Mouse (Mus musculus): ENCODE measurements around the gene Leng9. TPM values are rescaled to one million over a fixed set of nuclear protein-coding genes. Genes with fewer than 3 reads are reported as not detected.

The Leng9 gene
- polyA plus RNA-seq, 1 experiment from 2014 or later: 1.9 TPM

DNA sequence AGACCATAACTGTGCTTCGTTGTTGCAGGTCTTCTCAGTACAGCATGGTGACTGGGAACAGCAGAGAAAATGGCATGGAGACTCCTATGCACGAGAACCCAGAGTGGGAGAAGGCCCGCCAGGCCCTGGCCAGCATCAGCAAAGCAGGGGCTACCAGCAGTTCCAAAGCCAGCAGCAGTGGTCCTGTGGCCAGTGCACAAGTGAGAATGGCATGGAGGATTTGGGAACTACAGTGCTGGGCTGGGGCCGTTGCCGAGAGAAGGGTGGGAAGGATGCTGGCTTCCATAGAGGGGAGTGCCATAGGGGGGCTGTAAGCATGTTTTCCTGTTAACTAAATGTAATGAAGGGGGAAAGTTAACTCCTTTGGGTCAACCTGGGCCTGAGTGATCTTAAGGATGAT is 10.8 kb downstream of the Leng9 start:
- Histone ChIP-seq H3K27ac (ENCODE audit: low read depth, low read length) (no peak overlapping the region), H3K9ac (ENCODE audit: low read depth, low read length) (no peak overlapping the region), H3K4me2 (replicated peaks; ENCODE audit: low read depth, low read length) (no peak overlapping the region), H3K9me3 (ENCODE audit: control insufficient read depth, low read length) (no peaks in the 10 kb centered on the region), H3K4me3 (ENCODE audit: low read depth, low read length) (no peak overlapping the region), H3K36me3 (ENCODE audit: control insufficient read depth, insufficient read depth, low read length) (peaks cover 36% of the 10 kb centered on the region), H3K4me1 (replicated peaks; ENCODE audit: control insufficient read depth, insufficient read depth, low read length) (peaks cover 3% of the 10 kb centered on the region; the same call in 1 of the 2 replicates), H3K27me3 (ENCODE audit: control insufficient read depth, insufficient read depth, low read length) (no peaks in the 10 kb centered on the region)
- no peak for ATAC-seq (ENCODE audit: low FRiP score)
- no peak for DNase-seq (ENCODE audit: low spot score)
- 95% methylated on average over 5 of the region's 5 CpGs for WGBS

DNA sequence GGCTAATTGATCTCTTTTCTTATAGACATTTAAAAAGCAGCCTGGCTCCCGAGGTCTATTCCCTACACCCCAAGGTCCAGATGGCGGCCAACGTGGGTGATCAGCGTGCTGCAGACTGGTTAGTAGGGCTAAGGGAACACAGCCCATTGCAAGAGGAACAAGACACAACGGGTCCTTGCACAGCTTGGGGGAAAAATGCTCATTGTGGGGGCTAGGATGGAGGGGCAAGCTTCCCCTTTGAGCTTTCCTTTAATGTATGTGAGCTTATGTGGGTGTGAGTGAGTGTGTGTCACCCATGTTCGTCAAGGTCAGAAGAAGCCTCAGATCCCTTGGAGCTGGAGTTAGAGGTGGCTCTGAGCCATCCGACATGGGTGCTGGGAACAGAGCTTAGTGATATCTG is 11.5 kb downstream of the Leng9 start:
- no peak overlapping the region for H3K27ac ChIP-seq (ENCODE audit: low read depth, low read length)
- peaks cover 3% of the 10 kb centered on the region; the same call in 1 of the 2 replicates for H3K4me1 ChIP-seq (replicated peaks; ENCODE audit: control insufficient read depth, insufficient read depth, low read length)
- H3K4me2 ChIP-seq (replicated peaks; ENCODE audit: low read depth, low read length): no peak overlapping the region
- 97% methylated on average over 7 of the region's 7 CpGs for WGBS
- peaks cover 31% of the 10 kb centered on the region for H3K36me3 ChIP-seq (ENCODE audit: control insufficient read depth, insufficient read depth, low read length)
- no peak overlapping the region for H3K4me3 ChIP-seq (ENCODE audit: low read depth, low read length)
- no peak overlapping the region for H3K9ac ChIP-seq (ENCODE audit: low read depth, low read length)
- no peaks in the 10 kb centered on the region for H3K9me3 ChIP-seq (ENCODE audit: control insufficient read depth, low read length)
- ATAC-seq (ENCODE audit: low FRiP score): no peak
- no peaks in the 10 kb centered on the region for H3K27me3 ChIP-seq (ENCODE audit: control insufficient read depth, insufficient read depth, low read length)
- no peak for DNase-seq (ENCODE audit: low spot score)

DNA sequence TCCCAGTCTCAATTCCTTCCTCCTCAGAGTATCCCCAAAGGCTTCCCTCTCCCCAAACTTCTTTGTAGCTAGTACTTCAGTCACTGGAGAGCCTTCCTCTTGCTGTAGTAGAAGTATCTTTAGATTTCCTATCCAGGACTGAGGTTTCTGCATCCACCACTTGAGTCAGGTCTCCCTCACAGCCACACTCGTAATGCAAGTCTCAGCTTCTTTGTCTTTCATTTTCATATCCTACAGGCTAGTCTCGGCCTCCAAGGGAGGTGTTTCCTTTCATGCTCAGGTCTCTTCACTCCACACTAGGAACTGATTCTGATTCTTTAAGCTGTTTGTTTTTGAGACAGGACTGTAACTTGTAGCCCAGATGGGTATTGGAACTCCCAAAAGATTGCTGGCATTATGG is 12.0 kb downstream of the Leng9 start:
- Histone ChIP-seq H3K27me3 (ENCODE audit: control insufficient read depth, insufficient read depth, low read length) (no peaks in the 10 kb centered on the region), H3K36me3 (ENCODE audit: control insufficient read depth, insufficient read depth, low read length) (peaks cover 26% of the 10 kb centered on the region), H3K9ac (ENCODE audit: low read depth, low read length) (peak overlapping the region; percentile 85), H3K27ac (ENCODE audit: low read depth, low read length) (no peak overlapping the region), H3K4me1 (replicated peaks; ENCODE audit: control insufficient read depth, insufficient read depth, low read length) (peaks cover 3% of the 10 kb centered on the region; the same call in 1 of the 2 replicates), H3K9me3 (ENCODE audit: control insufficient read depth, low read length) (no peaks in the 10 kb centered on the region), H3K4me3 (ENCODE audit: low read depth, low read length) (peak overlapping the region; percentile 50), H3K4me2 (replicated peaks; ENCODE audit: low read depth, low read length) (peak overlapping the region; percentile 78)
- no peak for DNase-seq (ENCODE audit: low spot score)
- ATAC-seq (ENCODE audit: low FRiP score): no peak
- 88% methylated on average over 2 of the region's 2 CpGs for WGBS

DNA sequence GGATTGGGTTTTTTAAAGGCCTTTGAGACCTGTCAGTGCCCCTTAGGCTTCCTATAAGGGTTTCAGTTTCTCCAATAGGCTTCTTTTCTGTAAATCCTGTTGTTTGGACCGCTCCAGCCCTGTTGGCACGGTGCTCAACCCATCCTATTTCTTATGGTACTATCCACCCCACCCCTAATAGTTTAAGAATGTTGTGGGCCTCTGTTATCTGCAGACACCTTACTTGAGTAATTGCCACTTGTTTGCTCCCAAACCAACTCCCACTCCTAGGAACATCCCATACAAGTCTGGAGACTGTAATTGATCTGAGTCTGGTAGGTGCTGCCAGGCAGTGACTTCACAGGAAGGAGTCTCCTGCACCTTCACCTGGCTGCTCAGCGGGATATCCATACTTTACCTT is 12.4 kb downstream of the Leng9 start:
- Histone ChIP-seq H3K27me3 (ENCODE audit: control insufficient read depth, insufficient read depth, low read length) (no peaks in the 10 kb centered on the region), H3K9ac (ENCODE audit: low read depth, low read length) (peak overlapping the region; percentile 85), H3K4me3 (ENCODE audit: low read depth, low read length) (peak overlapping the region; percentile 50), H3K36me3 (ENCODE audit: control insufficient read depth, insufficient read depth, low read length) (peaks cover 23% of the 10 kb centered on the region), H3K27ac (ENCODE audit: low read depth, low read length) (peak overlapping the region; percentile 93), H3K4me2 (replicated peaks; ENCODE audit: low read depth, low read length) (peak overlapping the region; percentile 78), H3K4me1 (replicated peaks; ENCODE audit: control insufficient read depth, insufficient read depth, low read length) (peaks cover 3% of the 10 kb centered on the region; the same call in 1 of the 2 replicates), H3K9me3 (ENCODE audit: control insufficient read depth, low read length) (no peaks in the 10 kb centered on the region)
- DNase-seq (ENCODE audit: low spot score) (no peak), ATAC-seq (ENCODE audit: low FRiP score) (no peak)
- 47% methylated on average over 3 of the region's 3 CpGs for WGBS

DNA sequence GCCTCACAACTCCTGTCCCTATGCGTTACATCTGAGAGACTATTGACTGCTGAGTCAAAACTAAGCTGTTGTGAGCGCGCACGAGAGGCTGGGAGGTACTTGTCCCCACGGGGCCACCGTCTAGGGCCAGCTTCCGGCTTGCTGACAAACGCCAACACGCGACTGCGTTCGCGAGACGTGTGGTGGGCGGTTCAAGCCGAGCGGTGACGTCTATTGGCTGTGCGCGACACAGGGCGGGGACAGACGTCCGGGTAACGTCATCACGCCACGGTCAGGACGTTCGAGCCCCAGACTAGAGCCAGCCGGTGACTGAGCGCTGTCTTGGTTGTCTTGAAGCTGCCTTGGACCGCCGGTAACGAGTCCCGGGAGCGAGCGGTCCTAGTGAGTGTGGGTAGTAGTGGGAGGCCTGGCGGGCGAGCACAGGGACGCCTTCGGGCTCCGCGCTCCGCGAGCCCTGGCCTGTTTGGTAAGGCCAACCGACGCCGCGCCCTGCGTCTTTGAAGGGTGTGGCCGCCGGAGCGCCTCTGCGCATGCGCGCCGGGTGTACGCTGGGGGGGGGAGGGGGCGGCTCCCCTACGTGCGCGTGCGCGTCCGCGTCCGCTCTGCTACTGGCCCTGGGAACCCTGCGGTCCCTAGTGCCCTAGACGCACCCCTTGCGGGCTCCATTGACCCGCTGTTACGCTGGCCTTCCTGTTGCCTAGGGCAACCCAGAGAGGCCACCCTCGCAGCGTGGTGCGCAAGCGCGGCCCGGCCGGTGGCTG is 13.2 kb downstream of the Leng9 start, which contains the start of gene Leng8:
TSS of gene Leng8 (plus strand) at position 269 of the 761 bp plus-strand sequence.
- Histone ChIP-seq H3K27ac (ENCODE audit: low read depth, low read length) (peak within 1 kb of the TSS; percentile 93), H3K4me1 (replicated peaks; ENCODE audit: control insufficient read depth, insufficient read depth, low read length) (peaks cover 3% of the 10 kb centered on the region; the same call in 1 of the 2 replicates), H3K27me3 (ENCODE audit: control insufficient read depth, insufficient read depth, low read length) (no peaks in the 10 kb centered on the region), H3K4me3 (ENCODE audit: low read depth, low read length) (peak within 1 kb of the TSS; percentile 50), H3K4me2 (replicated peaks; ENCODE audit: low read depth, low read length) (peak within 1 kb of the TSS; percentile 78), H3K36me3 (ENCODE audit: control insufficient read depth, insufficient read depth, low read length) (peaks cover 17% of the 10 kb centered on the region), H3K9ac (ENCODE audit: low read depth, low read length) (peak within 1 kb of the TSS; percentile 85), H3K9me3 (ENCODE audit: control insufficient read depth, low read length) (no peaks in the 10 kb centered on the region)
- DNase-seq (ENCODE audit: low spot score) (peak; percentile 98), ATAC-seq (ENCODE audit: low FRiP score) (peak; percentile 99)
- under 1% methylated on average over 69 of the region's 78 CpGs for WGBS

DNA sequence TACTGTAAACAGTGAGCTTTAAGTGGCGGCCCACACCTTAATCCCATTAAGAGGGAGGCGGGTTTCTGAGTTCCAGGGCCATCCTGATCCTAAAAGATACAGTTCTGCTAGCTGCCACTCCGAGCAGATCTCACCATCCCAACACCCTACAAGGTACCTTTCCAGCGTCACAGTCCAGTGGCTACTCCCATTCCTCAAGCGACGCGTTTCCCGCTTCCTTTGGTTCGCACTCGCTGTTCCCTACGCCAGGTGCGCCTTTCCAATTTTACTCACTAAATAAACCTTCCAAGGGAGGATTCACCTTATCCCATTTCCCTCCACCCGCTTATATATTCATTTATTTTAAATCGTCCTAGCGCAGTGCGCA is 13.8 kb downstream of the Leng9 start:
- DNase-seq (ENCODE audit: low spot score): no peak
- Histone ChIP-seq H3K9ac (ENCODE audit: low read depth, low read length) (peak overlapping the region; percentile 64), H3K4me1 (replicated peaks; ENCODE audit: control insufficient read depth, insufficient read depth, low read length) (peaks cover 3% of the 10 kb centered on the region; the same call in 1 of the 2 replicates), H3K36me3 (ENCODE audit: control insufficient read depth, insufficient read depth, low read length) (peaks cover 15% of the 10 kb centered on the region), H3K27me3 (ENCODE audit: control insufficient read depth, insufficient read depth, low read length) (no peaks in the 10 kb centered on the region), H3K9me3 (ENCODE audit: control insufficient read depth, low read length) (no peaks in the 10 kb centered on the region), H3K27ac (ENCODE audit: low read depth, low read length) (peak overlapping the region; percentile 93), H3K4me2 (replicated peaks; ENCODE audit: low read depth, low read length) (peak overlapping the region; percentile 78), H3K4me3 (ENCODE audit: low read depth, low read length) (peak overlapping the region; percentile 50)
- 0% methylated on average over 16 of the region's 16 CpGs for WGBS
- ATAC-seq (ENCODE audit: low FRiP score): peak; percentile 23

DNA sequence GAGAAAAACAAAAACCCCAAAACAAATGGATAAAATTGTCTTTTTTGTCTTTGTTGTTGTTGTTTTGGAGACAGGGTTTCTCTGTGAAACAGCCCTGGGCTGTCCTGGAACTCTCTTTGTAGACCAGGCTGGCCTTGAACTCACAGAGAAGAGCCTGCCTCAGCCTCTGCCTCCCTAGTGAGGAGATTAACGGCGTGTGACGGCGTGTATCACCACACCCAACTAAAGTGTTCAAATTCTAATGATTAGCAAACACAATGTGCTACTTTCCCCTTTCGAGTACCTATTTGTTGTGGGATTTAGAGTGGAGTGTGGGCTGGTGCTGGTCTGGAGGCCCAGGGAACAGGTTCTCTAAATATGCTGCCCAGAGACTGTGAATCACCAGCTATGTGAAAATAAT is 15.3 kb downstream of the Leng9 start:
- H3K27me3 ChIP-seq (ENCODE audit: control insufficient read depth, insufficient read depth, low read length): no peaks in the 10 kb centered on the region
- no peak overlapping the region for H3K9ac ChIP-seq (ENCODE audit: low read depth, low read length)
- 89% methylated on average over 5 of the region's 5 CpGs for WGBS
- no peak overlapping the region for H3K4me3 ChIP-seq (ENCODE audit: low read depth, low read length)
- no peak overlapping the region for H3K27ac ChIP-seq (ENCODE audit: low read depth, low read length)
- H3K4me1 ChIP-seq (replicated peaks; ENCODE audit: control insufficient read depth, insufficient read depth, low read length): peaks cover 3% of the 10 kb centered on the region; the same call in 1 of the 2 replicates
- DNase-seq (ENCODE audit: low spot score) (no peak), ATAC-seq (ENCODE audit: low FRiP score) (no peak)
- H3K36me3 ChIP-seq (ENCODE audit: control insufficient read depth, insufficient read depth, low read length): peaks cover 8% of the 10 kb centered on the region
- H3K4me2 ChIP-seq (replicated peaks; ENCODE audit: low read depth, low read length): no peak overlapping the region
- no peaks in the 10 kb centered on the region for H3K9me3 ChIP-seq (ENCODE audit: control insufficient read depth, low read length)

DNA sequence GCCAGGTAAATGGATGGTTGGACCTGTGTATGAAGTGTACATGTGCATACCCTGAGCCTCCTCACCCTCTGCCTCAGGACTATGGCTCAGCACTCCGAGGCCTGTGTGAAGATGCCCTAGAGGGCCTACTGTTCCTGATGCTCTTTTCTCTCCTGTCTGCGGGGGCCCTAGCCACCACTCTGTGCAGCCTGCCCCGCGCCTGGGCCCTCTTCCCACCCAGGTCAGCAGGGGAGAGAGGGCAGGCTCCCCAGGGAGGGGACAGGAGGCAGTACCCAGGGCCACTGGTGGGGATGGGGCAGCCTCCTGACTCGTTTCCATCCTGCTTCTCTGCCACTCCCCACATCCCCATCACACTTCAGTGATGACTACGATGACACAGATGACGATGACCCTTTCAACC is 17.2 kb downstream of the Leng9 start:
- Histone ChIP-seq H3K27ac (ENCODE audit: low read depth, low read length) (no peak overlapping the region), H3K4me2 (replicated peaks; ENCODE audit: low read depth, low read length) (no peak overlapping the region), H3K4me3 (ENCODE audit: low read depth, low read length) (no peak overlapping the region), H3K36me3 (ENCODE audit: control insufficient read depth, insufficient read depth, low read length) (no peaks in the 10 kb centered on the region), H3K4me1 (replicated peaks; ENCODE audit: control insufficient read depth, insufficient read depth, low read length) (0 out of 2 replicates have a peak, but pooled peaks cover 2% of the 10 kb centered on the region), H3K9ac (ENCODE audit: low read depth, low read length) (no peak overlapping the region), H3K9me3 (ENCODE audit: control insufficient read depth, low read length) (no peaks in the 10 kb centered on the region), H3K27me3 (ENCODE audit: control insufficient read depth, insufficient read depth, low read length) (no peaks in the 10 kb centered on the region)
- ATAC-seq (ENCODE audit: low FRiP score) (no peak), DNase-seq (ENCODE audit: low spot score) (no peak)
- 76% methylated on average over 7 of the region's 7 CpGs for WGBS

DNA sequence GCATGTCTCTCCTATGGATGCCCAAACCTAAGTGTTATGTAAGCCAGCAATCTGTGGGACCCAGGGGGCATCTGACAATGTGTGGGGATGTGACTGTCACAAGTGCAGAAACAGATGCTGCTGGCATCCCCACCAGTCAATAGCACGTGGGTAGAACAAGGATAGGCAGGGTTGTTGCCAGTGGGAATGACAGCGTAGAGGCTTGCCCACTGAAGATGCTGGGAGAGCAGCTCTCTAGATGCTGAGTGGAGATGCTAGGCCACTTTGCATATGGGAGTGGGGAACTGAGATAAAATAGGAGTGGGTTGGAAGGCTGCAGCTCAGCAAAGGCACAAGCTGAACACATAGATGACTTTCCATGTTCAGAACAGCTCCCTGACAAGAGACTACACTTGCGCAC is 17.6 kb downstream of the Leng9 start:
- no peaks in the 10 kb centered on the region for H3K36me3 ChIP-seq (ENCODE audit: control insufficient read depth, insufficient read depth, low read length)
- 96% methylated on average over 3 of the region's 3 CpGs for WGBS
- no peaks in the 10 kb centered on the region for H3K9me3 ChIP-seq (ENCODE audit: control insufficient read depth, low read length)
- H3K4me3 ChIP-seq (ENCODE audit: low read depth, low read length): no peak overlapping the region
- no peak overlapping the region for H3K27ac ChIP-seq (ENCODE audit: low read depth, low read length)
- no peak for DNase-seq (ENCODE audit: low spot score)
- H3K4me2 ChIP-seq (replicated peaks; ENCODE audit: low read depth, low read length): no peak overlapping the region
- no peaks in the 10 kb centered on the region for H3K27me3 ChIP-seq (ENCODE audit: control insufficient read depth, insufficient read depth, low read length)
- no peak for ATAC-seq (ENCODE audit: low FRiP score)
- H3K9ac ChIP-seq (ENCODE audit: low read depth, low read length): no peak overlapping the region
- H3K4me1 ChIP-seq (replicated peaks; ENCODE audit: control insufficient read depth, insufficient read depth, low read length): no peaks in the 10 kb centered on the region

Data from hindbrain, embryonic 11.5 days (tissue).